Mouse (Mus musculus) heart, embryonic 14.5 days (tissue): Measurements from ENCODE around the gene Slc12a1. TPM values are rescaled to one million over a fixed set of nuclear protein-coding genes. Genes with fewer than 3 reads are reported as not detected.

Source experiments
- ATAC-seq: fragments of 200-750 bp; cut with Nextera tagmentation; 2 replicates; pipeline ENCODE4 v1.8.0; 2017; ENCODE audit warnings: low read depth, moderate TSS enrichment; ENCODE audit not compliant: insufficient number of reproducible peaks, insufficient read depth, low FRiP score
- H3K27ac ChIP-seq, 2 experiments: fragments of 200-500 bp in 1 of 2; fragments of 300-500 bp in 1 of 2; sonication (generic) in 1 of 2; replicated peaks in 1 of 2; 2 replicates each; pipeline ENCODE4 v1.5.1; 2012 to 2014; ENCODE audit warnings: low read depth in 2 of 2, low read length in 2 of 2, control low read depth in 1 of 2, mild to moderate bottlenecking in 1 of 2, mixed read lengths in 1 of 2; ENCODE audit not compliant: control insufficient read depth in 1 of 2, insufficient read depth in 1 of 2
- H3K27me3 ChIP-seq: fragments of 300-500 bp; sonication (generic); 2 replicates; pipeline ENCODE4 v1.6.1; 2014; ENCODE audit warnings: mild to moderate bottlenecking, low read length, control low read depth; ENCODE audit not compliant: control insufficient read depth, insufficient read depth
- H3K36me3 ChIP-seq: fragments of 300-500 bp; sonication (generic); 2 replicates; pipeline ENCODE4 v1.6.1; 2014; ENCODE audit warnings: mild to moderate bottlenecking, control low read depth, low read length, mixed read lengths; ENCODE audit not compliant: control insufficient read depth, insufficient read depth
- H3K4me1 ChIP-seq, 2 experiments: fragments of 200-500 bp in 1 of 2; fragments of 300-500 bp in 1 of 2; sonication (generic) in 1 of 2; 2 replicates each; pipeline ENCODE4 v1.6.1; 2012 to 2014; ENCODE audit warnings: low read length in 2 of 2, control low read depth in 1 of 2, mixed read lengths in 1 of 2; ENCODE audit not compliant: control insufficient read depth in 2 of 2, insufficient read depth in 2 of 2
- H3K4me2 ChIP-seq: fragments of 300-500 bp; sonication (generic); 2 replicates; pipeline ENCODE4 v1.6.1; 2014; ENCODE audit warnings: mild to moderate bottlenecking, low read length
- H3K4me3 ChIP-seq, 2 experiments: fragments of 200-500 bp in 1 of 2; fragments of 300-500 bp in 1 of 2; sonication (generic) in 1 of 2; 2 replicates each; pipeline ENCODE4 v1.5.1; 2012 to 2014; ENCODE audit warnings: low read length in 2 of 2, mild to moderate bottlenecking in 2 of 2, control low read depth in 1 of 2, low read depth in 1 of 2, moderate library complexity in 1 of 2; ENCODE audit not compliant: control insufficient read depth in 1 of 2, insufficient read depth in 1 of 2
- H3K9ac ChIP-seq: fragments of 300-500 bp; sonication (generic); 2 replicates; pipeline ENCODE4 v1.6.1; 2014; ENCODE audit warnings: mild to moderate bottlenecking, low read length
- H3K9me3 ChIP-seq: fragments of 300-500 bp; sonication (generic); 2 replicates; pipeline ENCODE4 v1.6.1; 2016; ENCODE audit warnings: low read length, control low read depth; ENCODE audit not compliant: control insufficient read depth
- WGBS: fragments of 180-500 bp; shearing (Covaris S2); extraction: QIAGEN DNeasy Blood & Tissue Kit; methylation state at CpG from one replicate; pipeline ENCODE4 v1.1.7; 2014; 5-methylcytosine and 5-hydroxymethylcytosine counted together
- polyA plus RNA-seq: library from polyadenylated mRNA; unstranded; fragments of >200 nt; fragmentation: Nextera tagmentation; extraction: Ambion mirVana; gene quantifications from 2 replicates; pipeline ENCODE4 v1.2.1, GENCODE M21; 2014

The Slc12a1 gene
- polyA plus RNA-seq, 1 experiment from 2014 or later, result not detected

DNA sequence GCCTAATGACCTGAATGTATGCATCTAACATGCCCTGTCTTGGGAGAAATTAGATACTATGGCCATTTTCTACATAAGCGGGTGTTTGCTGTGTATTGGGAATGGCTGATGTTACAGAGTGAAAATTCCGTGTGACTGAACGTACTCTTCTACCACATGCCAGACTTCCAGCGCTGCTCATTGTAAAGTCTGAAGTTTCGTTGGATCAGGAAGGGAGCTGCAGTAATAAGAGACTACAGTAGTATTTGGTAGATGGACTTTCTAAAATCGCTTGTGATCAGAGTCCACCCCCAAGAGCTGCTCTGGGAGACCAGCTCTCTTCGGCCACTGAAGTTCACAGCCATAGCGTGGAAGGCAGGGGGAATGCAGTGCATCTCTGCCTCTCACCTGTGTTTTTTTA lies 96.0 kb downstream of the Slc12a1 start:
- H3K4me2 ChIP-seq, result peak overlapping the region; percentile 75
- H3K27ac ChIP-seq, result peak overlapping the region; percentile 88 to 90; a peak in 3 of 4 replicates
- H3K4me1 ChIP-seq, result peaks cover 5 to 11% of the 10 kb centered on the region in 2 experiments; a peak in 3 of 4 replicates
- peak overlapping the region; percentile 87 for H3K9ac ChIP-seq
- H3K4me3 ChIP-seq, result peak overlapping the region; percentile 58 to 89
- H3K27me3 ChIP-seq, result no peaks in the 10 kb centered on the region
- 2% methylated on average over 8 of the region's 8 CpGs for WGBS
- H3K36me3 ChIP-seq, result peaks cover 35% of the 10 kb centered on the region
- no peak for ATAC-seq
- H3K9me3 ChIP-seq, result no peaks in the 10 kb centered on the region

DNA sequence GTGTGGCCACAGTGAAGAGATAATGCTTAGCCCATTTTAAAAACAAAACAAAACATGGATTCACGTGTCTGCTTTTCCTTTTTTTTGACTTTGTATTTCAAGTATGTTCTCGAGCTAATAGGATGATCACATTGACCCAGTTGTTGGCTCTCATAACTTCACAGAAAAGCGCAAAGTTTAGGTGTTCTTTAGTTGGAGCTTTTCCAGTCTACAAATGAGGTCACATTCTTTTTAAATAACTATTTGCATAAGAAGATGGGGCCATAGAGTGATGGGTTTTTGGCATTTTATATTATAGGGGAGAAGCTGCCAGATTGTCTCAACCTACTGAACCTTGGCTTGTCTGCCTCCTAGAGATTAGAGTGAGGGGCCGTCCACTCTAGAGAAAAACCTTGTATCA lies 97.0 kb downstream of the Slc12a1 start:
- H3K36me3 ChIP-seq, result peaks cover 46% of the 10 kb centered on the region
- peak overlapping the region; percentile 75 for H3K4me2 ChIP-seq
- 79% methylated on average over 4 of the region's 4 CpGs for WGBS

DNA sequence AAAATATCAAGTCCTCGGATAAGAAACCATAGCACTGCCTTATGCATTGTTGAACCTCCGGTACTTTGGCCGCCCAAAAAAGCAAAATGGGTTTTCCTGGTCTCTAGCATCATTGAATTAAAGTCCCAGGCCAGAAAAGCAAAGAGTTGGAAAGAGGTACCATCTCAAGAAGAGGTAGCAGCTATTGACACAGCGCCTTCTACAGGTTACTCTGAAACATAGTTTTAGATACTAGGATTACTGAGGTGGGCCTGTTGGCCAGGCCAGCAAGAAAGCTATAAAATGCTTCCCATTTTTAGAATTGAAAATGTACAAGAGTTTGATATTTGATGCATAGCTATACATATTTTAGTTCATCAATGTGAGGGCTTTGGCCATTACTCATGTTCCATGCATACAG lies 97.6 kb downstream of the Slc12a1 start:
- H3K9ac ChIP-seq, result no peak overlapping the region
- H3K27me3 ChIP-seq, result no peaks in the 10 kb centered on the region
- 91% methylated on average over 4 of the region's 4 CpGs for WGBS
- H3K9me3 ChIP-seq, result peaks cover 10% of the 10 kb centered on the region; the same call in 1 of the 2 replicates
- peaks cover 5 to 11% of the 10 kb centered on the region in 2 experiments; a peak in 3 of 4 replicates for H3K4me1 ChIP-seq
- H3K36me3 ChIP-seq, result peaks cover 50% of the 10 kb centered on the region
- H3K27ac ChIP-seq, result no peak overlapping the region
- no peak overlapping the region for H3K4me2 ChIP-seq
- H3K4me3 ChIP-seq, result no peak overlapping the region
- no peak for ATAC-seq

More for the DNA sequence above, 97.0 kb downstream of the Slc12a1 start:
- Histone ChIP-seq H3K9ac (no peak overlapping the region), H3K9me3 (peaks cover 7% of the 10 kb centered on the region; the same call in 1 of the 2 replicates), H3K4me1 (peaks cover 5 to 11% of the 10 kb centered on the region in 2 experiments; a peak in 3 of 4 replicates), H3K27me3 (no peaks in the 10 kb centered on the region), H3K27ac (no peak overlapping the region), H3K4me3 (no peak overlapping the region)
- ATAC-seq, result no peak

DNA sequence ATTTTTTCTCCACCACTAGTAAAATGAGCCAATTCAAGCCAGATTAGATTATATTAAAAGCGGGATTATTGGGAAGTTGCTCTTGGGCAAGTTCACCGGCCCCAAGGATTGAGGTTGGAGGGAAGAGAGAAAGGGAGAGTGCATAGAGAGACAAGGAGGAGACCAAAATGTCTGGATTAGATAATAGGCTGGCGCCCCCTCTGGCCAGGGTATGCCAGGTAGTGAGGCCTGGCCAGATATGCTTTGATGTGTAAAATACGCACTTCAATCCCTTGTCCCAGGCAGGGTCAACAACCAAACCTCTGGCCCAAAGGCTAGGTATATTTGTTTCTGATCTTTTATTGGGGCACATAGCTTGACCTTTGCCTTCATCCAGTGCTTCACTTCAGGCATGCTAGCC lies 99.5 kb downstream of the Slc12a1 start:
- Histone ChIP-seq H3K4me3 (no peak overlapping the region), H3K27ac (no peak overlapping the region), H3K9me3 (peaks cover 10% of the 10 kb centered on the region; the same call in 1 of the 2 replicates), H3K27me3 (no peaks in the 10 kb centered on the region), H3K4me2 (no peak overlapping the region), H3K4me1 (peaks cover 3 to 7% of the 10 kb centered on the region in 2 experiments; a peak in 3 of 4 replicates), H3K36me3 (peaks cover 64% of the 10 kb centered on the region), H3K9ac (no peak overlapping the region)
- no peak for ATAC-seq
- WGBS, result 83% methylated on average over 4 of the region's 4 CpGs

DNA sequence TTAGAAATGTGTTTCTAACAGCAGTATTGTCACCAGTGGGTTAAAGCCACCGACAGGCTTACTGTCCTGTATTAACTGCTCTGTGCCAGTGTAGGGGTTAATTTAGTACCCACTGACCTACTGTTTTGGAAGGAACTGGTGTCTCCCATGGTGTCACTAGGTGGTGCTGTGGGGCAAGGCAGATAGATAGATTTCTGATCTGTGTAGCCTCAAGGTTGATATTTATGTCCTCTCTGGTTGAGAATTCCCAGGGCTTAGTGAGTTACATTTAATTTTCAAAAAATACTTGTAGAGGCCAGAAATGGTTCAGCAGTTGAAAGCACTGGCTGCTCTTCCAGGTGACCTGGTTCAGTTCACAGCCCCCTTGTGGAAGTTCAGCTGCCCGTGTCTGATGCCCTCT lies 100.0 kb downstream of the Slc12a1 start:
- Histone ChIP-seq H3K4me2 (no peak overlapping the region), H3K9me3 (peaks cover 10% of the 10 kb centered on the region; the same call in 1 of the 2 replicates), H3K36me3 (peaks cover 69% of the 10 kb centered on the region), H3K9ac (no peak overlapping the region), H3K4me3 (no peak overlapping the region), H3K4me1 (peaks cover 3 to 7% of the 10 kb centered on the region in 2 experiments; a peak in 3 of 4 replicates), H3K27me3 (no peaks in the 10 kb centered on the region), H3K27ac (no peak overlapping the region)
- 56% methylated on average over 2 of the region's 2 CpGs for WGBS
- ATAC-seq, result no peak

DNA sequence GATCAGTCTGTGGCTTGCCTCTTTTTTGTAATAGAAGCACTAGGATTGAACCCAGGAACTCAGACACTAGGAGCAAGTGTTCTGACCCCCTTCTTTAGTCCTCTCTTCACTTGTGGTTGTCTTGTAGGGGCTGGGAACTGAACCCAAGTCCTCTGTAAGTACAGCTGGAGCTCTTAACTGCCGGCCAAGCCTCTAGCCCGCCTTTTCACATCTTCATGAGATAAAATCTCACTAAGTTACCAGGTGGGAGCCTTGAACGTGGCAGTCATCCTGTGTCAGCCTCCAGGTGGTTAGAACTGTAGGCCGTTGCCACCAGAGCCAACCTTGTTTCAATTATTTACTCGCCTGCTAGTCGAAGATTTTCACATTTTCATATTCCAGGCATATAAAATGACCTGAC lies 101.4 kb downstream of the Slc12a1 start:
- Histone ChIP-seq H3K27ac (no peak overlapping the region), H3K4me2 (no peak overlapping the region), H3K27me3 (no peaks in the 10 kb centered on the region), H3K36me3 (peaks cover 81% of the 10 kb centered on the region), H3K9ac (no peak overlapping the region), H3K4me1 (peaks cover under 1 to 4% of the 10 kb centered on the region in 2 experiments; a peak in 3 of 4 replicates), H3K9me3 (peaks cover 10% of the 10 kb centered on the region; the same call in 1 of the 2 replicates), H3K4me3 (no peak overlapping the region)
- WGBS, result 95% methylated on average over 6 of the region's 6 CpGs
- no peak for ATAC-seq

DNA sequence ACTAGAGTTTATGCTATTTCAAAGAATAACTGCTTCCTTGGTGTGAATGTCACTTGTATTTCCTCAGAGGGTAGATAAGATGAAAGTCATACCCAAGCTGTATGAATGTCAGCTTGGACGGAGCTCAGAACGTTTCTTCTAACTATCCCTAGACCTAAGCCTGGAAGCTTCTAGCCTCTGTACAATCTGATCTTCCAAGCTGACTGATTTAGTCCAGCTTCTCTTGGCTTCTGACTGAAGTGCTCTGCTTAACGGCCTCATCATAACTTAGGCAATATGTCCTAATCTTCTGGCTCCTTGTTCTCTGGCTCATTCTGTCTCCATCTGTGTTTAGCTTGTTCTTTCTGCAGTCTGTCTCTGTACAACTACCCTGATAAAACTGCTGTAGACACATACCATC lies 102.3 kb downstream of the Slc12a1 start:
- Histone ChIP-seq H3K36me3 (peaks cover 80% of the 10 kb centered on the region), H3K4me3 (no peak overlapping the region), H3K4me1 (no peaks in the 10 kb centered on the region), H3K9me3 (peaks cover 10% of the 10 kb centered on the region; the same call in 1 of the 2 replicates), H3K27me3 (no peaks in the 10 kb centered on the region), H3K27ac (no peak overlapping the region), H3K9ac (no peak overlapping the region), H3K4me2 (no peak overlapping the region)
- ATAC-seq, result no peak
- WGBS, result 79% methylated on average over 3 of the region's 3 CpGs

DNA sequence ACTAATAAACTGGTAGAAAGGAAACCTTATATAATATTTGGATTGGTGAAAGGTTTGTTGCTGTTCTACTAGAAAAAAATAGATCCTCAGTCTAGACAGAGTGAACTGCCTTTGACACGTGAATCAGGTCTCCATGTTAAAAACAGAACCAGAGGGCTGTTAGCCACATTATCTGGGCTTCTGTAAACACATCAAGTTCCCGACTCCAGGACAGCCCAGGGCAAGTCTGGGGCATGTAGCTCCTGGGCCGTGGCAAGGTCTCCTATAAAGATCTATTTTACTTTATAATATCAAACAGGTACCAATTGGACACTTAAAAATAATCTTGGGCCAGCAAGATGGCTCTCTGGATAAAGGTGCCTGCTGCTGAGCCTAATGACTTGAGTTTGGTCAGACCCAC lies 103.6 kb downstream of the Slc12a1 start:
- no peak overlapping the region for H3K9ac ChIP-seq
- H3K27me3 ChIP-seq, result no peaks in the 10 kb centered on the region
- no peak for ATAC-seq
- no peak overlapping the region for H3K4me2 ChIP-seq
- H3K27ac ChIP-seq, result no peak overlapping the region
- no peaks in the 10 kb centered on the region for H3K4me1 ChIP-seq
- H3K4me3 ChIP-seq, result no peak overlapping the region
- peaks cover 72% of the 10 kb centered on the region for H3K36me3 ChIP-seq
- WGBS, result 60% methylated on average over 3 of the region's 3 CpGs
- H3K9me3 ChIP-seq, result peaks cover 10% of the 10 kb centered on the region; the same call in 1 of the 2 replicates
